Mouse (Mus musculus) limb, embryonic 12.5 days (tissue): ENCODE data around the gene Tm9sf4. TPM values are rescaled to one million over a fixed set of nuclear protein-coding genes. Genes with fewer than 3 reads are reported as not detected.

Experiments used
- ATAC-seq: fragments of 200-750 bp; cut with Nextera tagmentation; 2 replicates; pipeline ENCODE4 v1.8.0; 2017; ENCODE audit warnings: low read depth, moderate TSS enrichment; ENCODE audit not compliant: insufficient number of reproducible peaks, insufficient read depth, low FRiP score, low TSS enrichment
- H3K27ac ChIP-seq: fragments of 300-500 bp; sonication (generic); 2 replicates; pipeline ENCODE4 v1.5.1; 2016; ENCODE audit warnings: mild to moderate bottlenecking, moderate library complexity
- H3K27me3 ChIP-seq: fragments of 300-500 bp; sonication (generic); 2 replicates; pipeline ENCODE4 v1.6.1; 2016; ENCODE audit warnings: mild to moderate bottlenecking, moderate library complexity
- H3K36me3 ChIP-seq: fragments of 300-500 bp; sonication (generic); 2 replicates; pipeline ENCODE4 v1.6.1; 2016; ENCODE audit warnings: mild to moderate bottlenecking, moderate library complexity
- H3K4me1 ChIP-seq: fragments of 300-500 bp; sonication (generic); replicated peaks from 2 replicates; pipeline ENCODE4 v1.6.1; 2016
- H3K4me2 ChIP-seq: fragments of 300-500 bp; sonication (generic); 2 replicates; pipeline ENCODE4 v1.6.1; 2016; ENCODE audit warnings: mild to moderate bottlenecking, moderate library complexity
- H3K4me3 ChIP-seq: fragments of 300-500 bp; sonication (generic); replicated peaks from 2 replicates; pipeline ENCODE4 v1.5.1; 2016; ENCODE audit warnings: mild to moderate bottlenecking
- H3K9ac ChIP-seq: fragments of 300-500 bp; sonication (generic); replicated peaks from 2 replicates; pipeline ENCODE4 v1.6.1; 2016; ENCODE audit warnings: mild to moderate bottlenecking, moderate library complexity
- H3K9me3 ChIP-seq: fragments of 300-500 bp; sonication (generic); 2 replicates; pipeline ENCODE4 v1.6.1; 2016; ENCODE audit warnings: mild to moderate bottlenecking, moderate library complexity
- WGBS: fragments of 180-500 bp; shearing (Covaris S2); methylation state at CpG from one replicate; pipeline ENCODE4 v1.1.7; 2016; 5-methylcytosine and 5-hydroxymethylcytosine counted together
- polyA plus RNA-seq: library from polyadenylated mRNA; unstranded; fragments of >200 nt; fragmentation: Nextera tagmentation; extraction: Ambion mirVana; gene quantifications from 2 replicates; pipeline ENCODE4 v1.2.1, GENCODE M21; 2016

The Tm9sf4 gene
- polyA plus RNA-seq, 1 experiment from 2014 or later, result 89.5 TPM

DNA sequence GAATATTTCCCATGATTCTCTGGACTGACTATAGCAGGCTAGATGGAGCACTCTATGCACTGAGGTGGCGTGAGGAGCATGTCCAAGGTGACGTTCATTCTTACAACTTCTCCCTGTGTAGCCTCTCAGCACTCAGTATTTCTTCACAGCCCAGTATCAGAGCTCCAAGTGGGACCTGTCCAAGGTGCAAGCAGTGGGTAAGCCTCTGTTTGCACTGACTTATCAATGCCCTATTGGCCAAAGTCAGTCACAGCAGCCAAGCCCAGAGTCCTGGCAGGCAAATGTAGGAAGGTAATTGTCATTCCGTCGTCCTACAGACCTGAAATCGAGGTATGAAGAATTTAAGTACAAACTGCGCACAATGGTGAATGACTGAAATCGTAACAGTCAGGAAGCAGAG is 21.9 kb upstream of the Tm9sf4 start:
- H3K27me3 ChIP-seq, result peaks cover 11% of the 10 kb centered on the region
- no peak overlapping the region for H3K4me2 ChIP-seq
- no peak overlapping the region for H3K9ac ChIP-seq
- no peaks in the 10 kb centered on the region for H3K9me3 ChIP-seq
- ATAC-seq, result no peak
- H3K27ac ChIP-seq, result no peak overlapping the region
- no peaks in the 10 kb centered on the region; the same call in 1 of the 2 replicates for H3K4me1 ChIP-seq
- WGBS, result 82% methylated on average over 7 of the region's 7 CpGs
- H3K4me3 ChIP-seq, result no peak overlapping the region
- no peaks in the 10 kb centered on the region for H3K36me3 ChIP-seq

- no peak overlapping the region for H3K27ac ChIP-seq
- H3K4me1 ChIP-seq, result no peaks in the 10 kb centered on the region; the same call in 1 of the 2 replicates
- no peak overlapping the region for H3K4me3 ChIP-seq
- peaks cover 11% of the 10 kb centered on the region for H3K27me3 ChIP-seq
- no peaks in the 10 kb centered on the region for H3K9me3 ChIP-seq
- WGBS, result 19% methylated on average over 9 of the region's 9 CpGs
- no peaks in the 10 kb centered on the region for H3K36me3 ChIP-seq
- H3K4me2 ChIP-seq, result no peak overlapping the region
- ATAC-seq, result no peak
- H3K9ac ChIP-seq, result no peak overlapping the region
Observed at GRCm38 (mm10) chr2:153139996-153140613, 21.0 kb upstream of the Tm9sf4 start.

GRCm38 (mm10) chr2:153142620-153143199 is 18.4 kb upstream of the Tm9sf4 start:
- H3K4me3 ChIP-seq, result no peak overlapping the region
- no peak overlapping the region for H3K4me2 ChIP-seq
- no peak overlapping the region for H3K9ac ChIP-seq
- no peak for ATAC-seq
- H3K27ac ChIP-seq, result no peak overlapping the region
- no peaks in the 10 kb centered on the region for H3K36me3 ChIP-seq
- 30% methylated on average over 10 of the region's 10 CpGs for WGBS
- H3K4me1 ChIP-seq, result no peaks in the 10 kb centered on the region; the same call in 1 of the 2 replicates
- H3K9me3 ChIP-seq, result no peaks in the 10 kb centered on the region
- peaks cover 11% of the 10 kb centered on the region for H3K27me3 ChIP-seq

DNA sequence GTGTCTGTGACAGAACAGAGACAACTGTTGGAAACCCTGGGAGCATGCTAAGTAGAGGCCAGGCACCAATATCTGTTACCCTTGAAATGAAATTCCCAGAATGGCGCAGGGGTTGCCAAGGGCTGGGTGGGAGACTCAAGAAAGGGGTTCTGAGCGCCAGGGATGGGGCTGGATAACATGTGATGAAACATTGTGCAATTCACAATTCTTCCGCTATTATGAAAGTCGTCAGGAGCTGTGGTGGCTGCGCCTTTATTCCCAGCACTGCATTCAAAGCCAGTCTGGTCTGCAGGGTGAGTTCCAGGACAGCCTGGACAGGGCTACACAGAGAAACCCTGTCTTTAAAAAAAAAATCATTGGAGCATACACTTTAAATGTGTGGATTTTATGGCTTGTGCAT is 15.8 kb upstream of the Tm9sf4 start:
- 73% methylated on average over 5 of the region's 5 CpGs for WGBS
- H3K9ac ChIP-seq, result no peak overlapping the region
- H3K4me2 ChIP-seq, result no peak overlapping the region
- H3K27ac ChIP-seq, result no peak overlapping the region
- H3K9me3 ChIP-seq, result no peaks in the 10 kb centered on the region
- H3K4me3 ChIP-seq, result no peak overlapping the region
- no peaks in the 10 kb centered on the region for H3K36me3 ChIP-seq
- no peak for ATAC-seq
- H3K4me1 ChIP-seq, result no peaks in the 10 kb centered on the region; the same call in 1 of the 2 replicates
- peaks cover 11% of the 10 kb centered on the region for H3K27me3 ChIP-seq

GRCm38 (mm10) chr2:153147236-153147635 is 13.9 kb upstream of the Tm9sf4 start:
- Histone ChIP-seq H3K27me3 (peaks cover 11% of the 10 kb centered on the region), H3K4me2 (no peak overlapping the region), H3K27ac (no peak overlapping the region), H3K9ac (no peak overlapping the region), H3K4me3 (no peak overlapping the region), H3K9me3 (no peaks in the 10 kb centered on the region), H3K4me1 (no peaks in the 10 kb centered on the region), H3K36me3 (no peaks in the 10 kb centered on the region)
- ATAC-seq, result no peak
- WGBS, result 80% methylated on average over 3 of the region's 3 CpGs

- WGBS, result 21% methylated on average over 3 of the region's 3 CpGs
Observed at GRCm38 (mm10) chr2:153147715-153148114, 13.4 kb upstream of the Tm9sf4 start.

DNA sequence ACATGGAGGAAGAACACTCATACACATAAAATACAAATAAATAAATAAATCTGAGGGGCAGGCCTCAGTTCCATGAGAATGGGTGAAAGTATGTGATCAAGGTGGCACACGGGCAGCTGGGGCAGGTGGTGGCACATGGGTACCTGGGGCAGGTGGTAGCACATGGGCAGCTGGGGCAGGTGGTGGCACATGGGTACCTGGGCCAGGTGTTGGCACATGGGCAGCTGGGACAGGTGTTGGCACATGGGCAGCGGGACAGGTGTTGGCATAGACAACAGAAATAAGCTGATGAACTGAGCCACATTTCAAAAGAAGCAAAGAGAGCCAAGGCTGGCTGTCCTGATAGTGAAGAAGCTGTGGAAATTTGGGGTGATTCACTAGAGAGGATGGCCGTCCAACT is 11.4 kb upstream of the Tm9sf4 start:
- Histone ChIP-seq H3K4me1 (no peaks in the 10 kb centered on the region), H3K27ac (no peak overlapping the region), H3K27me3 (peaks cover 3% of the 10 kb centered on the region), H3K4me2 (no peak overlapping the region), H3K9me3 (no peaks in the 10 kb centered on the region), H3K9ac (no peak overlapping the region), H3K4me3 (no peak overlapping the region), H3K36me3 (no peaks in the 10 kb centered on the region)
- no peak for ATAC-seq
- 84% methylated on average over 3 of the region's 3 CpGs for WGBS

More at GRCm38 (mm10) chr2:153147715-153148114, 13.4 kb upstream of the Tm9sf4 start:
- Histone ChIP-seq H3K4me1 (no peaks in the 10 kb centered on the region), H3K36me3 (no peaks in the 10 kb centered on the region), H3K9ac (no peak overlapping the region), H3K4me2 (no peak overlapping the region), H3K9me3 (no peaks in the 10 kb centered on the region), H3K4me3 (no peak overlapping the region), H3K27me3 (peaks cover 10% of the 10 kb centered on the region), H3K27ac (no peak overlapping the region)
- ATAC-seq, result no peak

- no peak for ATAC-seq
- no peak overlapping the region for H3K27ac ChIP-seq
- H3K9me3 ChIP-seq, result no peaks in the 10 kb centered on the region
- H3K27me3 ChIP-seq, result peaks cover 3% of the 10 kb centered on the region
- 82% methylated on average over 7 of the region's 7 CpGs for WGBS
- no peak overlapping the region for H3K4me2 ChIP-seq
- H3K36me3 ChIP-seq, result no peaks in the 10 kb centered on the region
- no peak overlapping the region for H3K9ac ChIP-seq
- H3K4me3 ChIP-seq, result no peak overlapping the region
- no peaks in the 10 kb centered on the region for H3K4me1 ChIP-seq
Observed at GRCm38 (mm10) chr2:153151026-153151425, 10.1 kb upstream of the Tm9sf4 start.

GRCm38 (mm10) chr2:153151926-153152665 is 9.0 kb upstream of the Tm9sf4 start:
- 80% methylated on average over 8 of the region's 8 CpGs for WGBS
- Histone ChIP-seq H3K4me2 (no peak overlapping the region), H3K9me3 (no peaks in the 10 kb centered on the region), H3K4me3 (no peak overlapping the region), H3K27me3 (peaks cover 3% of the 10 kb centered on the region), H3K36me3 (no peaks in the 10 kb centered on the region), H3K9ac (no peak overlapping the region), H3K27ac (no peak overlapping the region), H3K4me1 (no peaks in the 10 kb centered on the region)
- no peak for ATAC-seq

DNA sequence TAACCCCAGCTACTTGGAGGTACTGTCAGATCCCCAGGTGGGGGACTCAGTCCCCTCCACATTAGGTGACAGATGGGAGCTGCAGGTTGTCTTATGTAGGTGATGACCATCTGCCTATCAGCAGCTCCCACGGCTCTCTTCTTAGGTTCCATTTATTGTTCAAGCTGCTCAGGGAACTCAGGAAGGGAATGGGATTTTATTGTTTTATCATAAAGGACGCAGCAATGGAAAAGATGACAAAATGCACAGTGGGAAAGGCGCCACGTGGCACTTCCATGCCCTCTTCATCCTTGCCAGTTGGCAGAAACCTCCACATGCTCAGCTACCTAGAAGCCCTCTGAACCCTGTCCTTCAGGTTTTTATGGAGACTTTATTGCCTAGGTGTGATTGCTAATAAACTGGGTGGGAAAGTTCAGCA is 8.1 kb upstream of the Tm9sf4 start:
- WGBS, result 72% methylated on average over 4 of the region's 4 CpGs
- H3K27ac ChIP-seq, result no peak overlapping the region
- no peaks in the 10 kb centered on the region for H3K36me3 ChIP-seq
- H3K9me3 ChIP-seq, result no peaks in the 10 kb centered on the region
- ATAC-seq, result no peak
- H3K4me1 ChIP-seq, result no peaks in the 10 kb centered on the region
- H3K27me3 ChIP-seq, result peaks cover 3% of the 10 kb centered on the region
- no peak overlapping the region for H3K9ac ChIP-seq
- H3K4me2 ChIP-seq, result no peak overlapping the region
- H3K4me3 ChIP-seq, result no peak overlapping the region

DNA sequence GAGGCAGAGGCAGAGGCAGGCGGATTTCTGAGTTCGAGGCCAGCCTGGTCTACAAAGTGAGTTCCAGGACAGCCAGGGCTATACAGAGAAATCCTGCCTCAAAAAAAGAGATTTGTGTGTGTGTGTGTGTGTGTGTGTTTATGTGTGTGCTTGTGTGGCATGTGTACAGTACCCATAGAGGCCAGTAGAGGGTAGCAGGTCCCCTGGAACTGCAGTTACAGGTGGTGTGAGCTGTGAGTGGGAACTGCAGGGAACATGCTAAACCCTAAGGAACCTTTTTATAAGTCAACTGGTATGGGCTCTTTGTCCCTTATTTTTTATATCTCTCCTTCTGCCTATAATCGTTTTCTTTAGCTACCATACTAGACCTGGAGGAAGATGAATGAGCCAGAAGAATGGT is 3.8 kb upstream of the Tm9sf4 start:
- Histone ChIP-seq H3K27ac (no peak overlapping the region), H3K9ac (no peak overlapping the region), H3K36me3 (no peaks in the 10 kb centered on the region), H3K27me3 (no peaks in the 10 kb centered on the region; the same call in none of the 2 replicates), H3K4me2 (no peak overlapping the region), H3K9me3 (no peaks in the 10 kb centered on the region), H3K4me3 (no peak overlapping the region), H3K4me1 (peaks cover 4% of the 10 kb centered on the region)
- 88% methylated on average over 2 of the region's 3 CpGs for WGBS
- no peak for ATAC-seq
